Comparison of ENCODE assay signal across 8 mouse cellular contexts in the genomic region with DNA sequence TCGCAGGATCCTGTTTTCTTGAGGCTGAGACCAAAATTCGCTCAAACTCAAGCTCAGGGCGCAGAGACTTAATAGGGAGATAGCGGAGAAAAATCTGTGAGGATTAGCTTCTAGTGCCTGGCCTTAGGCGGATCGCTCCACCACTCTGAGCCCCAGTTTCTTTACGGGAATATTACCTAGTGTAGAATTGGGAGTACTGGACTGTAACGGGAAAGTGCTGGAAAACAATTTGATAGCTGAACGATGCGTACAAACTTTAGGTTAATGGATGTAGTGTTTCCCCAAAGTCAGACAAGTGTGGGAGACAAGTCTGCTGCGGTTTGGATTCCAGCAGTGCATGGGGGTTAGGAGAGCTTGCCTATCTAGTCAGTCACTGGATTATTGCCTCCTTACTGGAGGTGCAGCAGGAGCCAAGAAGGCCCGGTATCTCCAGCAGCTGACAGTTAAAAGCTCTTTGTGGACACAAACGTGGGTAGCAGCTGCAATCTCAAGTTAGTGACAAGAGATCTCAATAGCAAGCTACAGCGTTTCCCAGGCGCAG. TPM values are rescaled to one million over a fixed set of nuclear protein-coding genes. Genes with fewer than 3 reads are reported as not detected.
DNase-seq lines count a peak whose midpoint lies in the region; ATAC-seq lines count a peak whose summit lies in the region.

A gene (minus strand): TSS at position 101 of the 541 bp plus-strand sequence.

- no peaks in the 10 kb centered on the region for H3K27me3 ChIP-seq in heart, embryonic 11.5 days (ENCODE audit: control insufficient read depth, insufficient read depth, low read length)
- H3K27me3 ChIP-seq in liver, embryonic 12.5 days (replicated peaks): peaks cover 54% of the 10 kb centered on the region
- H3K27me3 ChIP-seq in neural tube, embryonic 15.5 days (replicated peaks): no peaks in the 10 kb centered on the region

- H3K36me3 ChIP-seq in heart, embryonic 11.5 days (ENCODE audit: control insufficient read depth, insufficient read depth, low read length): no peaks in the 10 kb centered on the region
- H3K36me3 ChIP-seq in liver, embryonic 12.5 days: no peaks in the 10 kb centered on the region
- no peaks in the 10 kb centered on the region for H3K36me3 ChIP-seq in neural tube, embryonic 15.5 days

- H3K4me3 ChIP-seq in heart, embryonic 11.5 days (ENCODE audit: low read depth, low read length): peak within 1 kb of the TSS; percentile 47
- H3K4me3 ChIP-seq in liver, embryonic 12.5 days: peak within 1 kb of the TSS; percentile 50
- H3K4me3 ChIP-seq in neural tube, embryonic 15.5 days (replicated peaks): peak within 1 kb of the TSS; percentile 50

- ATAC-seq in heart, embryonic 11.5 days (replicated peaks; ENCODE audit: insufficient number of reproducible peaks, low FRiP score, low TSS enrichment): no peak
- no peak for ATAC-seq in liver, embryonic 12.5 days
- peak; percentile 55 for ATAC-seq in neural tube, embryonic 15.5 days (ENCODE audit: low FRiP score)
- ATAC-seq in CD4-positive, CD25-positive, alpha-beta regulatory T cell, adult 4 months: no peak

- H3K9ac ChIP-seq in heart, embryonic 11.5 days (ENCODE audit: low read depth, low read length): peak within 1 kb of the TSS; percentile 85
- peak within 1 kb of the TSS; percentile 39; the same call in 1 of the 2 replicates for H3K9ac ChIP-seq in liver, embryonic 12.5 days
- peak within 1 kb of the TSS; percentile 70 for H3K9ac ChIP-seq in neural tube, embryonic 15.5 days (replicated peaks)

- 5% methylated on average over 15 of the region's 15 CpGs for WGBS in heart, embryonic 11.5 days (ENCODE audit: insufficient replicate concordance)
- 16% methylated on average over 15 of the region's 15 CpGs for WGBS in liver, embryonic 12.5 days (ENCODE audit: insufficient replicate concordance)
- WGBS in neural tube, embryonic 15.5 days: 11% methylated on average over 15 of the region's 15 CpGs

- H3K4me1 ChIP-seq in heart, embryonic 11.5 days (ENCODE audit: control insufficient read depth, insufficient read depth, low read length): peaks cover 8% of the 10 kb centered on the region
- H3K4me1 ChIP-seq in liver, embryonic 12.5 days: peaks cover 17% of the 10 kb centered on the region; the same call in 1 of the 2 replicates
- H3K4me1 ChIP-seq in neural tube, embryonic 15.5 days: peaks cover 19% of the 10 kb centered on the region

- peak within 1 kb of the TSS; percentile 79 for H3K27ac ChIP-seq in heart, embryonic 11.5 days (ENCODE audit: low read depth, low read length)
- peak within 1 kb of the TSS; percentile 45; the same call in 1 of the 2 replicates for H3K27ac ChIP-seq in liver, embryonic 12.5 days
- H3K27ac ChIP-seq in neural tube, embryonic 15.5 days (replicated peaks): peak within 1 kb of the TSS; percentile 75

- peak; percentile 18 to 37 for DNase-seq in kidney, postnatal 4 days
- no peak for DNase-seq in kidney, postnatal 10 days
- DNase-seq in embryo, embryonic 11 days: peak; percentile 65
- DNase-seq in cerebellum, adult 9-11 months: no peak

- H3K4me2 ChIP-seq in heart, embryonic 11.5 days: peak within 1 kb of the TSS; percentile 80
- H3K4me2 ChIP-seq in liver, embryonic 12.5 days: peak within 1 kb of the TSS; percentile 67
- peak within 1 kb of the TSS; percentile 95 for H3K4me2 ChIP-seq in neural tube, embryonic 15.5 days

- no peaks in the 10 kb centered on the region for H3K9me3 ChIP-seq in heart, embryonic 11.5 days (replicated peaks; ENCODE audit: control insufficient read depth, low read length)
- no peaks in the 10 kb centered on the region for H3K9me3 ChIP-seq in liver, embryonic 12.5 days (replicated peaks)
- no peaks in the 10 kb centered on the region for H3K9me3 ChIP-seq in neural tube, embryonic 15.5 days (replicated peaks)

RNA-seq across cellular contexts. Expression of the gene that starts here (rescaled TPM):
- polyA plus RNA-seq in heart, embryonic 11.5 days (2014; fragmentation: Nextera tagmentation; extraction: Ambion mirVana): 58.8 and 60.8 TPM in 2 replicates
- polyA plus RNA-seq in liver, embryonic 12.5 days (2016; fragmentation: Nextera tagmentation; extraction: Ambion mirVana): 12.3 and 13.6 TPM in 2 replicates
- 36.9 and 37.9 TPM in 2 replicates for polyA plus RNA-seq in neural tube, embryonic 15.5 days (2015; fragmentation: Nextera tagmentation; extraction: Ambion mirVana)
- polyA plus RNA-seq in CD4-positive, CD25-positive, alpha-beta regulatory T cell, adult 4 months (2017; shearing (Covaris generic)): 1 to 10 TPM; 4.4 to 5.1 TPM

Comparison
In these comparisons a context has a peak if more than half of its experiments do, and no peak if none do; other contexts are left out.
1. DNase-seq: peak in kidney, postnatal 4 days (2 of 2) and embryo, embryonic 11 days (single experiment); none in kidney, postnatal 10 days (single experiment) and cerebellum, adult 9-11 months (single experiment).
2. Peak in every context shown above with its lines, with median percentiles within 50 percentile points of each other: H3K27ac ChIP-seq, H3K4me2 ChIP-seq, H3K4me3 ChIP-seq and H3K9ac ChIP-seq.